Mouse (Mus musculus): ENCODE data around the gene Nsun7.

- TF ChIP-seq CTCF (IDR thresholded peaks at IDR 0.05; ENCODE audit: extremely low read depth, insufficient read depth, insufficient read length, insufficient replicate concordance): no peak
- TF ChIP-seq POLR2A (IDR thresholded peaks at IDR 0.05; ENCODE audit: low read depth, low read length): no peak
These were observed 80.8 kb downstream of the Nsun7 start for GRCm38 (mm10) chr5:66340356-66341102.

Data from spleen, adult 2 months (tissue).